Mouse (Mus musculus) limb, embryonic 11.5 days (tissue): ENCODE results near the gene Hoxc12. TPM values are rescaled to one million over a fixed set of nuclear protein-coding genes. Genes with fewer than 3 reads are reported as not detected.
A peak's percentile ranks its signal among the peaks of the same experiment; 100 is the strongest.

Source experiments
- ATAC-seq: fragments of 200-750 bp; cut with Nextera tagmentation; 2 replicates; pipeline ENCODE4 v1.8.0; 2017; ENCODE audit warnings: low read depth; ENCODE audit not compliant: insufficient number of reproducible peaks, low FRiP score, low TSS enrichment
- DNase-seq: peaks from one replicate; pipeline ENCODE4 v3.0.0-alpha.2; 2015; ENCODE audit warnings: low spot score
- H3K27ac ChIP-seq: fragments of 300-500 bp; sonication (generic); replicated peaks from 2 replicates; pipeline ENCODE4 v1.5.1; 2014; ENCODE audit warnings: low read depth, mild to moderate bottlenecking, low read length
- H3K27me3 ChIP-seq: fragments of 300-500 bp; sonication (generic); 2 replicates; pipeline ENCODE4 v1.6.1; 2014; ENCODE audit warnings: mild to moderate bottlenecking, low read length, mixed read lengths; ENCODE audit not compliant: control insufficient read depth, insufficient read depth
- H3K36me3 ChIP-seq: fragments of 300-500 bp; sonication (generic); 2 replicates; pipeline ENCODE4 v1.6.1; 2014; ENCODE audit warnings: mild to moderate bottlenecking, low read length, moderate library complexity, mixed read lengths; ENCODE audit not compliant: control insufficient read depth, insufficient read depth
- H3K4me1 ChIP-seq: fragments of 300-500 bp; sonication (generic); 2 replicates; pipeline ENCODE4 v1.6.1; 2014; ENCODE audit warnings: low read length, mixed read lengths; ENCODE audit not compliant: control insufficient read depth, insufficient read depth
- H3K4me2 ChIP-seq: fragments of 300-500 bp; sonication (generic); 2 replicates; pipeline ENCODE4 v1.6.1; 2014; ENCODE audit warnings: low read depth, mild to moderate bottlenecking, moderate library complexity; ENCODE audit not compliant: severe bottlenecking
- H3K4me3 ChIP-seq: fragments of 300-500 bp; sonication (generic); 2 replicates; pipeline ENCODE4 v1.5.1; 2014; ENCODE audit warnings: low read depth, low read length
- H3K9ac ChIP-seq: fragments of 300-500 bp; sonication (generic); 2 replicates; pipeline ENCODE4 v1.6.1; 2014; ENCODE audit warnings: mild to moderate bottlenecking, low read length
- H3K9me3 ChIP-seq: fragments of 300-500 bp; sonication (generic); 2 replicates; pipeline ENCODE4 v1.6.1; 2016; ENCODE audit warnings: low read length; ENCODE audit not compliant: control insufficient read depth
- WGBS: fragments of 180-500 bp; shearing (Covaris S2); extraction: QIAGEN DNeasy Blood & Tissue Kit; methylation state at CpG from one replicate; pipeline ENCODE4 v1.1.7; 2014; 5-methylcytosine and 5-hydroxymethylcytosine counted together
- polyA plus RNA-seq: library from polyadenylated mRNA; unstranded; fragments of >200 nt; fragmentation: Nextera tagmentation; extraction: Ambion mirVana; gene quantifications from 2 replicates; pipeline ENCODE4 v1.2.1, GENCODE M21; 2014

Hoxc12 gene
- polyA plus RNA-seq, 1 experiment from 2014 or later = 0.96 TPM

DNA sequence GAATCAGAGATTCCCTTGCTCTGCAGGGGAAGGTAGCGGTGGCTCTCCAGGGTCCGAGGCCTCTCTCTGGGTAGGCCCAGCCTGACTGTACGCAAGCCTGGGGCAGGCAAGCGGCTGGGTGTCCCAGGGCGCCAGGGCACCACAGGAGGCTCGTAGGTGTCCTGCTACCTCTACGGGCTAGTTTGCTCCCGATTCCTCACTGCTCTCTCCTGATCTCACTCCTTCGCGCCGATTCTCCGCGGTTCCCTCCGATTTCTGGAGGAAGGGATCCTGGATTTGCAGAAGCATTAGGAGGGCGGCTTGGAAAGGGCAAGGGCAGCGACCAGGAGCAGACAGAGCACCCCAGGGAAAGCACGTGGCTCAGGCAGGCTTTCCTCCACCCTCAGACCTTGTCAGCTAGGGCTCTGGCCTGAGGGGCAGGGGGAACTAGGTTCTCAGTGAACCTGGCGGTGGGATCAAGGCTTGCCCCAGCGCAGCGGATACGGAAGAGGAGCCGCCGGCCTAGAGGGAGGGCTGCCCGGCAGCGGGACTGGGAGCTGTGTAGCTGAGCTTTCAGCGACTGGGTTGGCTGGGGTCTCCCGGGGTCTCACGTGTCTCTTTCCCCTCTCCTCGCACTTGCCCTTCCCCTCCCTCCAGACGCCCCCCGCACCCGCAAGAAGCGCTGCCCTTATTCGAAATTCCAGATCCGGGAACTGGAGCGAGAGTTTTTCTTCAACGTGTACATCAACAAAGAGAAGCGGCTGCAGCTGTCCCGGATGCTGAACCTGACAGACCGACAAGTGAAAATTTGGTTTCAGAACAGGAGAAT is 19.5 kb downstream of the Hoxc12 start:
- no peaks in the 10 kb centered on the region for H3K9me3 ChIP-seq
- no peaks in the 10 kb centered on the region for H3K36me3 ChIP-seq
- H3K4me2 ChIP-seq = peak overlapping the region; percentile 68
- under 1% methylated on average over 40 of the region's 40 CpGs for WGBS
- DNase-seq = peak; percentile 75
- H3K27me3 ChIP-seq = peaks cover 47% of the 10 kb centered on the region
- no peak for ATAC-seq
- peak overlapping the region; percentile 45 for H3K4me3 ChIP-seq
- peak overlapping the region; percentile 94 for H3K9ac ChIP-seq
- H3K4me1 ChIP-seq = peaks cover 26% of the 10 kb centered on the region
- peak overlapping the region; percentile 63 for H3K27ac ChIP-seq

DNA sequence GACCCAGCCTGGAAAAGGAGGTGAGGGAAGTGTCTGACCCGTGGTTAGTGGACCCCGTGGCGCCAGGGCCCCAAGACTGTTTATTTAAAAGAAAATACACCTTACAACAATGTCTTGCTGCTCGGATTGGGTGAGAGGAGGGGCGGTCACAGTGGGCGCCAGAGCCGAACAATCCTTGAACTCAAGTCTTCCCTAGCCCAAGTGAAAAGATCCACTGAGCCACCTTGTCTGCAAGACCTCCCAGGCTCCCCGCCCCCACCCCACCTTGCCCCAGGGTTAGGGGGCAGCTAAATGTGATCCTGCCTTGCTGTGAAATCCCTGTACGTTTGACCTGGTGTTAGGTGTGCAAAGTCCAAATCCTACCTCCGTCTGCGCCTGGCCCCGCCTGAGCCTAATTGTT is 20.3 kb downstream of the Hoxc12 start:
- Histone ChIP-seq H3K36me3 (no peaks in the 10 kb centered on the region), H3K4me1 (peaks cover 29% of the 10 kb centered on the region), H3K27me3 (peaks cover 51% of the 10 kb centered on the region), H3K4me2 (peak overlapping the region; percentile 68), H3K4me3 (peak overlapping the region; percentile 45), H3K9me3 (no peaks in the 10 kb centered on the region), H3K9ac (peak overlapping the region; percentile 94), H3K27ac (peak overlapping the region; percentile 63)
- under 1% methylated on average over 12 of the region's 12 CpGs for WGBS
- DNase-seq = peak; percentile 62
- no peak for ATAC-seq

DNA sequence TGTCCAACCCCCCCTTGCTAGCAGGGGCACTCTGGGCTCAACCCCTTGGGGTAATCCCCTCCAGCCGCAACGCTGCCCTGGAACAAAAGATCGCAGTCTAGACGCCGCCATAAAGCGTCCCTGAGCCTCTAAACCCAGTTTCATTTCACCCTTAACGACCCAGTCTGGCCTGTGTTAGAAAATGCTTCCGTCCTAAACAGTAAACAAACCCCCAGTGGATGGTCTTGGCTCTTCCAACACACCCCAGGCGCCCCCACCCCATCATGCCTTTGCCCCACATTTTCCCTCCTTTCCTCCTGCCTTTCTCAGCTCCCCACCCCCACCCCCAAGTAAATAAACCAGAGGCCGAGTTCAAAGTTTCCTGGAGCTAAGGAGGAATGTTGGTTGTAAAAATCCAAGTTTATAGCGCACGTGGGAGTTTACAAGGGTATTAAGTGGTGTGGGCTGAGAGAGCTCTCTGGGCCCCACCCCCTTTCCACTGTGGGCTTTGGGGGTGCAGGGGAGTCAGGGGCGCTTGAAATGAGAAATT is 23.2 kb downstream of the Hoxc12 start:
- peak overlapping the region; percentile 61 for H3K9ac ChIP-seq
- ATAC-seq (peak; percentile 76), DNase-seq (peak; percentile 78)
- peaks cover 25% of the 10 kb centered on the region for H3K4me1 ChIP-seq
- peaks cover 45% of the 10 kb centered on the region for H3K27me3 ChIP-seq
- H3K27ac ChIP-seq = peak overlapping the region; percentile 95
- no peaks in the 10 kb centered on the region for H3K36me3 ChIP-seq
- peak overlapping the region; percentile 20 for H3K4me3 ChIP-seq
- peak overlapping the region; percentile 56 for H3K4me2 ChIP-seq
- no peaks in the 10 kb centered on the region for H3K9me3 ChIP-seq
- under 1% methylated on average over 13 of the region's 13 CpGs for WGBS

DNA sequence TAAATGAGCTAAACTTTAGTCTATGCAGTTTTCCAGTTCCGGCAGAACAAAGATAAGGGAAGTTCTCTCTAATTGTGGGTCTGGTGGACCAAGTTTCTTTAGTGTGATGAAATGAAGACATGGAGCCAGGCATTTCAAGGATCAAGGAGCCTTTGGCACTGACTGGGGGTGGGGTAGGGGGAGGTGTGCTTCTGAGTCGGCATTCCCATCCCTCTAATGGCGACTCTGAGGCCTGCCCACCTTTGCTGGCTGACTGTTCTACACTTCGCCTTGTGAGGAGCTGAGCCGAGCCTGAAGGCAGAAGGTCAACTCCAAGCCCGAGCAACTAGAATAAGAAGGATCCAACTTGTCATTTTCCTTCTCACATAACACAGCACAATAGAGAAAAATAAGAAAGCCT is 25.2 kb downstream of the Hoxc12 start:
- Histone ChIP-seq H3K27ac (peak overlapping the region; percentile 95), H3K27me3 (peaks cover 47% of the 10 kb centered on the region), H3K9ac (peak overlapping the region; percentile 46), H3K36me3 (no peaks in the 10 kb centered on the region), H3K9me3 (no peaks in the 10 kb centered on the region), H3K4me1 (peaks cover 26% of the 10 kb centered on the region), H3K4me2 (peak overlapping the region; percentile 56), H3K4me3 (peak overlapping the region; percentile 5)
- peak; percentile 72 for DNase-seq
- WGBS = 1% methylated on average over 6 of the region's 6 CpGs
- ATAC-seq = no peak

DNA sequence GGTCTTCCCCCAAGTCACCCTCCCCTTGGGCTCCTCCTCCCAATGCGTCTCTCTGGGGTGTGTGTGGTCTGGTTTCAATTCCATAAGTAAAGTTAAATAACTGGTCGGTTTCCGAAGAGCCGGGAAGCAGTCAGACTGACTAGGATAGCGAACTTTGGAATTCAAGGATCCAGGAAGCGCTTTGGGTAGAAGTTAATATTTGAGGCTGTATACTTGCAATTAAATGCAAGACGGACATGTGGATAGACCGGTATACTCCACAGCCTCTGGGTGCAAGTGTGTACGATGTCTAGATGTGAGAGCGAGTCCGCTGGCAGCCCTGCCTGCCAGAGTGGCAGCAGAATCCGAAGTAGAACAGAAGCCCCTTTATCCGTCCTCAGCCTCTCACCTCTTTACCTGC is 25.9 kb downstream of the Hoxc12 start:
- ATAC-seq (no peak), DNase-seq (peak; percentile 77)
- Histone ChIP-seq H3K36me3 (no peaks in the 10 kb centered on the region), H3K27ac (peak overlapping the region; percentile 85), H3K4me1 (peaks cover 20% of the 10 kb centered on the region), H3K9me3 (no peaks in the 10 kb centered on the region), H3K27me3 (peaks cover 46% of the 10 kb centered on the region), H3K4me3 (peak overlapping the region; percentile 55), H3K4me2 (peak overlapping the region; percentile 64), H3K9ac (peak overlapping the region; percentile 86)
- 2% methylated on average over 13 of the region's 13 CpGs for WGBS

DNA sequence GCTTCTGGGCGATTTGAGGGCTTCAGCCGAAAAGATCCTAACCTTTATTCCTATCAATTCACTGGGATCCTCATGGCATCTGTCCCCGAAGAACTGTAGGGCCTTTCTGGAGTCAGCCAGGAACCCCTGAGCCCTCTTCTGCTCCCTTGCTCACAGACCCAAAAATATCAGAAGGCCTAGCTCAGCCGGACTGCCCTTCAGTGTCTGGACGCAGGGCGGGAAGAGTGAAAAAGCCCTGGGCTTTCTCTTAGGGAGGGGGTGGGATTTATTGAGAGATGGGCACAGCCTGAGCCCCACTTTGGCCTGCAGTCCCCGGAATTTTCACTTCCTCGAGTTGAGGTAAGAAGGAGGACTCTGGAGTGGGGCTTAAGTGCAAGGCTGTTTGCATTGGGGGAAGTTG is 26.7 kb downstream of the Hoxc12 start:
- H3K9ac ChIP-seq = peak overlapping the region; percentile 86
- peak overlapping the region; percentile 85 for H3K27ac ChIP-seq
- H3K9me3 ChIP-seq = no peaks in the 10 kb centered on the region
- peaks cover 15% of the 10 kb centered on the region for H3K4me1 ChIP-seq
- H3K27me3 ChIP-seq = peaks cover 47% of the 10 kb centered on the region
- WGBS = 2% methylated on average over 8 of the region's 8 CpGs
- no peak for ATAC-seq
- H3K4me2 ChIP-seq = peak overlapping the region; percentile 64
- DNase-seq = no peak
- H3K4me3 ChIP-seq = peak overlapping the region; percentile 55
- H3K36me3 ChIP-seq = no peaks in the 10 kb centered on the region

DNA sequence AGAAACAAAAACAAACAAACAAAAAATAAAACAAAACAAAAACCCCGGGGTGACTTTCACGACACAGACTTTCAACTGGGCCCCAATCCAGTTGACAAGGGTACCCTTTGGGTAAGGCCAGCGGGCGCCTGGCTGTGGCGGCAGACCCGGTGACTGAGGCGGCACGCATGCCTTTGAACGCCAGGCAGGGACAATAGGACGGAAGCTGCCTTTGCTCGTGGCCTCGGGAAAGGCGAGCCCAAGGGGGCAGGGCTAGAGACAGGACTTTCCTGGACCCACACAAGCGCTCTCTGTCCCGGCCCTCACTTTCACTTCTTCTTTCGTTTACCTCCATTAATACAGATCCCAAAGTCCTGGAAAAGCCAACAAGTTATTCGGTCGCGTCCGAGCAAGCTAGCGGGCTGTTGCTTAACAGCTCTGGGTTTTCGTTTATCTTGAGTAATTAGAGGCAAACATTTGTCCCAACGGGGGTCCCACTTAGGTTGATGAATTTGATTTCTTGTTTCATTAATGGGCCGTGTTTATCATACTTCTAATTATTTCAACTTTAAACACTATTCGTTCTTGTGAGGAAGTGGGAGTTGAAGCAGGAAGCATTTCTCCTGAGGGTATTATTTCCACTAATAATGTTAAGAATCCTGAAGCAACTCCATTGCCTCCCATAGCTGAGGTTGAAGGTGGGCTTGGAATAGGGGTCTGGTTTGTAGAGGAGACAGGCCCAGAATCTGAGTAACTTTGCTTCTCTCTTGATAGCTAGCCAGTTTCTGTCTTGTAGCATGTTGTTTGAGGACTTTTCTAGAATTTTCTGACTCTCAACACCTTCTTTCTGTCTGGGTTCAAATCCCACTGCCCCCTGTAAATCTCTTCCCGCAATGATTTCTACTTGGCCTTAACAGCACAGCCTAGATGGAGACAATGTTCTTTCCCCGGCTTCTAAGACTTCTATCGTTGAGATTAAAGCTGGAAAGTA is 27.4 kb downstream of the Hoxc12 start:
- ATAC-seq = no peak
- H3K9ac ChIP-seq = peak overlapping the region; percentile 86
- H3K9me3 ChIP-seq = no peaks in the 10 kb centered on the region
- H3K4me3 ChIP-seq = peak overlapping the region; percentile 55
- H3K4me2 ChIP-seq = peak overlapping the region; percentile 64
- peaks cover 14% of the 10 kb centered on the region; the same call in 1 of the 2 replicates for H3K4me1 ChIP-seq
- peaks cover 51% of the 10 kb centered on the region for H3K27me3 ChIP-seq
- WGBS = under 1% methylated on average over 28 of the region's 28 CpGs
- H3K36me3 ChIP-seq = no peaks in the 10 kb centered on the region
- H3K27ac ChIP-seq = peak overlapping the region; percentile 85
- DNase-seq = peak; percentile 85
